Mouse (Mus musculus): ENCODE results near the gene Orai1.

GRCm38 (mm10) chr5:123026414-123026813 lies 11.5 kb downstream of the Orai1 start:
- no peak for TF ChIP-seq POLR2A (IDR thresholded peaks at IDR 0.05; ENCODE audit: control insufficient read depth, low read depth, low read length)
- no peak for TF ChIP-seq CTCF (IDR thresholded peaks at IDR 0.05; ENCODE audit: control insufficient read depth, insufficient read depth, insufficient replicate concordance, low read depth, low read length)
